Mouse (Mus musculus) bone marrow macrophage, adult 2 months (primary cell): ENCODE data around the gene Shisa2.

Source experiments
- CTCF ChIP-seq: IDR thresholded peaks from 2 replicates; pipeline ENCODE4 v1.5.1; 2012; ENCODE audit warnings: low read depth, mild to moderate bottlenecking, low read length, moderate library complexity
- POLR2A ChIP-seq: IDR thresholded peaks from 2 replicates; pipeline ENCODE4 v1.6.1; 2012; ENCODE audit warnings: mild to moderate bottlenecking, low read depth, low read length, borderline replicate concordance

DNA sequence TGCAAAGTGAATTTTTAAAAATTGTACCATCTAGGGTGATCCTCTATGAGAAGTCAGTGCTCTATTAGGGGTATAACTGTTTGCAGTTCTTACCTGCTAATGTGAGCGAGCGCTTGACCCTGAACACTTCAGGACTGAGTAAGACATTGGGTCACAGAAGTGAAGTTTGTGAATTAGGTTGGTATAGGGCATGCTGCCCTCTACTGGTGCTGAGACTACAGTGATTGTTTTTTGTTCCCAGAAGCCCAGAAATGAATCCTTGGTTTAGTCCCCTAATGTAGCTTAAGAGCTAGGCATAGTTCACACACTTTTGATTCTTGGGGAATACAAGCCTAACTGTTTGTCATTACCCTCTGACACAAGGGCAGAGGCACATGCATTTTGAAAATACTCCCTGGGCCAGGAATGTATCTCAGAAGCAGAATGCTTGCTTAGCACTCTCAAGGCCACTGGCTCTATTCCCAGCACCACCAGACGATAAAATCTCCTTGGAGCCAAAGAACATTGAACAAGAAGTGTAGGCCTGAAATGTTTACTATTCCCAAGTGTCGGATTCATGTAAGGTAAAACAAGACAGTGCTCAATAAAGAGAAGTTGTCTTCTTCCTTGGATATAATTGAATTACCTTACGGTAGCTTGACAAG lies 21.0 kb upstream of the Shisa2 start:
- TF ChIP-seq CTCF (no peak), POLR2A (no peak)
